Mouse (Mus musculus) spleen, postnatal 36 days (tissue): Measurements from ENCODE around the gene Mtfr1l.

Experiments used
- DNase-seq, 2 experiments: peaks; one replicate each; pipeline ENCODE4 v3.0.0; 2022; ENCODE audit warnings: low spot score in 2 of 2, mixed read lengths in 1 of 2

Mtfr1l gene

DNA sequence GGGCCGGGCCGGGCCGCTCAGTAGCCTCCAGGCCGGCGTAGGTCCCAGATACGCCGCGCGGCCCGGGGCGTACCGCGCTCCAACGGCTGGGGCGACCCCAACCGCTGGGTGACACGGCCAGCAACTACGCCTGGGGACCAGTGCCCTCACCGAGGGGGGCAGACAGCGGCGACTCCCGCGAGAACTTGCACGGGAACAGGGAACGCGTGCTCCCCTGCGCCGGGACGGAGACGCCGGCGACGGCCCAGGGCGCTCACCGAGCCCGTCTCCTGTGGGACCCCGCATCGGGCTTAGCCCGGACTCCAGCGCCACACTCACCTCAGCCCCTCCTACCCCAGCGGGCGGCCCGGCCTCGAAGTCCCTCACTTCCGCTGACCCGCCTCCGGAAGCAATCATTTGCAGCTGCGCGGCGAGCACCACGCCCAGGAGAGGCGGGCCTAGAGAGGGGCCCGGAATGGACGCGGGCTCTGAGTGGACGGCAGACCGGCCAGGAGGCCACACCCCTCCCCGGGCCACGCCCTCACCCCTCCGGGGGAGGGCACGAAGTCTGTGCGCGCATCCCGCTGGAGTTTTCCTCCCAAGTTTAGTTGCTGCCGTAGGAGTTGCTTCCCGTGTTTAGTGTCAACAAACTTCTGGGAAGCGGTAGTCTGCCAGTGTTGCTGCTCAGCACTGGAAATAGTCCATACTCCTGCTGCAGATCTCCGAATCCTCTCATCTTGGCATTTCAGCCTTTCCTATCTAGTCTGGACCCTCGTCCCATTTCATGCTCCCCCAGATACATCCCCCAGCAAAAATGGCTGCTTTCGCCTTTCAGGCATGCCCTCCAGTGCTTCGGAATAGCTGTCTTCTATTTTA, at the start of gene Mtfr1l:
TSS of gene Mtfr1l (minus strand) at position 456 of the 855 bp plus-strand sequence.
- DNase-seq, result peak; percentile 98

DNA sequence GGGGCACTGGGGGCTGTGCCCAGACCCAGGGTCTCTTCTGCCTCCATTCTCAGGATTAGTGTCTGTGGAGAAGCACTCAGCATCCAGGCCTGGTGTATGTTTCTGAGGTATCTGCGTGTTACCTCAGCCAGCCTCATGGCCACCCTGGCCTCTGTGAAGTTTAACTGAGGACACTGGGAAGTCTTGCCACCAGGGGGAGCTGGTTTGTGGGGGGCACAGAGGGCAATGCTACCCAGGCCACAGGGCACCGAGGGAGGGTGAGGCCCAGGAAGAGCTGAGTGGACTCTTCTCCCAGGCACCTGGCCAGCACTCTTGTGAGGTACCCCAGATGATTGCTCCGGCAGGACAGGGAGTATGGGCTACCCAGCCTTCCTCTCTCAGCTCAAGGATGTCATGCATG, 48.3 kb upstream of the Mtfr1l start:
- peak; percentile 36 to 40 for DNase-seq

DNA sequence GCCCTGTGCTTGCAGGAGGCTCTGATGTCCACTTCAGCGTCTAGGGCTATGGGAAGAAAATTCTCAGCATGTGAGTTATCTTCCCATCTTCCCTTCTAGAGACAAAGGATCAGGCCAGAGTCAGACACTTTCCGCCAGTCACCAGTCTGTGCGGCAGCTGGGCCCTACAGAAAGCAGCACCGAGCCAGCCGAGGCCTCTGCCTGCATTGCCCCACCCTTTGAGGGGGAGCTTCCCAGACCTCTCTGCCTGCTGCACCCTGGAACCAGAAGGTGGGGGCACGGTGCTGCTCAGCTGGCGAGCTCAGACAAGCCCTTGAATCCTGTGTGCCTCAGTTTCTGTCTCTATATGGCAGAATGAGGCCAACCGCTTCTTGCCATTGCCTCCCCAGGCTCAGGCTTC, 46.2 kb upstream of the Mtfr1l start:
- no peak for DNase-seq

DNA sequence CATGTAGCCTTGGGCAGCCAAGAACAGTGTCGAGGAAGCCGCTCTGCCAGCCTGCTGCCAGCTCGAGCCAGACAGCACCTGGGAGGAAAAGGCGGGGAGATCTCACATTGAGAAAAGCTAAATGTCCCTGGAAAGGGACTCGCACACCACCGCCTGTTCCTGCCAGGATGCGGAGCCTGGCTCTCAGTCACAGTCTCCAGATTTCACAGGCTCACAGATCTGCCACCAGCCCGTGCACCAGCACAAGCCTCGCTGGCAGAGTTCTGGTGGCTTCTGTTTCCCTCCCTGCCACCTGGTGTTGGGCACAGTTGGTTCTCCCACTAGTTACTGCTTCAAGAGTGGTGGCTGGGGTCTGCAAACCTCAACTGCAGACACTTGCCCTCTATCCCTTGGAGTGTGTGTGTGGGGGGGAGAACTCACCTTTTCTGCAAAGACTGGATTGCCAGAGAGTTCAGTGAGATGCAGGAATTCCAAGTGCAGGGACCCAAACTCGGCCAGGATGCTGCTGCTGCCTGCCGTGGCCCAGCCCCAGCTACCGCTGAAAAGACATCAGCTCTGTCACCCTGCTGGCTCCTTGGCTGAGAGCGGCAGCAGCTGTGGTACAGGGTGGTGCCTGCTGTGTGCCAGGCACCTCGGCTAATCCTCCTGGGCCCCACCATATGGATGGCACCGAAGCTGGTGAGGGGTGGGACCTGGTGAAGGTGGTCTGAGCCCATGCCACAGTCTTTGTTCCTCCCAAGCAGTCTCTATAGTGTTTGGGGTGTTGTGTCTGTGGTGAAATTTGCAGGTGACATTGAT, 45.4 kb upstream of the Mtfr1l start:
- no peak for DNase-seq

DNA sequence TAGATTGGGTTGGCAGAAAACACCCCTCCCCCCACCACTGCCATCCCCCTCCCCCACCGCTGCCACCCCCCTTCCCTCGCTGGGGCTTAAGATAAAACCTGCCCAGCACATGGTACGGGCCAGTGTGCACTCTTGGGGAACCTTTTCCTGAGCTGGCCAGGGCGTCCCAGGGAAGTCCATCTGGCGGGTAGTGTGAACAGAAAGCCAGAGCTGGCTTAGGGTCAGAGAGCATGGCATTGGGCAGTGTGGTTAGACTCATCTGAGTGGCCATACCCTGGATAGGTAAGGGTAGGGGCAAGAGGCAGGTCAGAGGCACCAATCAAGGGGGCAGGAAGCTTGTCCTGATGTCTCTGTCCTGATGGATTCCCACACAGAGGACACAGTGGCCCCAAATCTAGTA, 44.4 kb upstream of the Mtfr1l start:
- no peak for DNase-seq

DNA sequence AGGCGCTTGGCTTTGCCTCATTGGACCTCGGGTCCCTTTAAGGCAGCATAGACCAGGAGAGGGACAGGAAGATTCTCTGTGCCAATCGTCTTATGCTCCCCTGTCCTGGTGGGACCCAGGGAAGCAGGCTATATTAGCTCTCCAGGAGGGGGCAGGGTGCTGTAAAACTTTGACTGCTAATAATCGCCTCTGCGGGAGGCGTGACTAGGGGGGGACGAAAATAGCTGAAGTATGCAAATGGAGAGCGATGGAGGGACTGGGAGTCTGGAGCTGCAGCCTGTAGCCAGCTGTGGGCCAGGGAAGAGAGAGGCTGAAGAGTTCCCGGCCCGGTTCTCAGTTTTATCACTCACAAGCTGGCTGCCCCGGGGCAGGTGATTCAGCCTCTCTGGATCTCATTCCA, 44.0 kb upstream of the Mtfr1l start:
- no peak for DNase-seq

DNA sequence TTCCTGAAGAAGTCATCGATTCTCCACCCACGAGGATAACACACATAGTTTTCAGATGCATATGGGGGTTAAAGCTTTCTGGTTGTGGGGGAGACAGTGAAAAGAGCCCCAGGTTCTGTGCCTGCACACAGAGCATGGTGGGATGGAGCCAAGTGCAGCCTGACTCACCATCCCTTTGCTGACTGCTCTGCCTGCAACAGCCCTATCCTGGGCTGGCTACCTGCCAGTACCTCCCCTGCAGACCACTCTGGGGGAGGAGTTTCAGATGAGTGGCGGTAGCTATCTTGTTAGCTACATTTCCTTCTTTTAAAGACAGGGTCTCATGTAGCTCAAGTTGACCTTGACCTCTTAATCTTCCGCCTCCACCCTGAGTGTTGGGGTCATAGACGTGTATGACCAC, 43.2 kb upstream of the Mtfr1l start:
- no peak for DNase-seq

DNA sequence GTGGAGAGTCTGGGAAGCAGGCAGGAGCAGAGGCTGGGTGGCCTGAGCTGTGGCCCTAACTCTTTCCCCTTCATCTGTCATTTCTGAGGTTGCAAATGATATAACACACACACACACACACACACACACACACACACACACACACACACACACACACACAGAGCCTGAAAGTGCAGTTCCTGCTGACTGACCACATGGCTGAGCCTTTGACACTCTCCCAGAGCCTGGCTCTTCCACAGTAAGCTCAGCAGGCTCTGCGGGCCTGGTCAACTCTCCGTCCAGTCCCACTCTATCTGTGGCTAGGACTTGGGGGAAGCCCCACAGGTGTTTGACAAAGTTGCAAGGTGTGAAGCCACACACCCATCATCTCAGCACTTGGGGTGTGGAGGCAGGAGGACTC, 42.1 kb upstream of the Mtfr1l start:
- DNase-seq, result no peak

DNA sequence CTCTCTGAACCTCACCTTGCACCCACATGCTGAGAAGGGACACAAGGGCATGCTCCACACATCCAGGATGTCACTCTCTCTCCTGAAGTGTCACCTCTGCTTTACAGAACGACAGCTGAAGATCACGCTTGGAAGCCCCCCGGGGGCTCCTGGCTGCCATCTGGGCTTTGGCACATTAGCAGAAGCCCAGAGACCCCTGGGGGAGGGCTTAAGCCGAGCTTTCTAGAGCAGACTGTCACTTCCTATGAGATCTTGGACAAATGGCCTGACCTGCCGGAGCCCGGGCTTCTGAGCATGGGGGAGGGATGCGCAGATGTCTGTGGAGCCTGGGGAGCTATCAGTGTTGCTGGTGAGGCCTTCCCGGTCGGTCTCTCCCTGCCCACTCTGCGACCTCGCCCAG, 40.3 kb upstream of the Mtfr1l start:
- DNase-seq, result no peak

DNA sequence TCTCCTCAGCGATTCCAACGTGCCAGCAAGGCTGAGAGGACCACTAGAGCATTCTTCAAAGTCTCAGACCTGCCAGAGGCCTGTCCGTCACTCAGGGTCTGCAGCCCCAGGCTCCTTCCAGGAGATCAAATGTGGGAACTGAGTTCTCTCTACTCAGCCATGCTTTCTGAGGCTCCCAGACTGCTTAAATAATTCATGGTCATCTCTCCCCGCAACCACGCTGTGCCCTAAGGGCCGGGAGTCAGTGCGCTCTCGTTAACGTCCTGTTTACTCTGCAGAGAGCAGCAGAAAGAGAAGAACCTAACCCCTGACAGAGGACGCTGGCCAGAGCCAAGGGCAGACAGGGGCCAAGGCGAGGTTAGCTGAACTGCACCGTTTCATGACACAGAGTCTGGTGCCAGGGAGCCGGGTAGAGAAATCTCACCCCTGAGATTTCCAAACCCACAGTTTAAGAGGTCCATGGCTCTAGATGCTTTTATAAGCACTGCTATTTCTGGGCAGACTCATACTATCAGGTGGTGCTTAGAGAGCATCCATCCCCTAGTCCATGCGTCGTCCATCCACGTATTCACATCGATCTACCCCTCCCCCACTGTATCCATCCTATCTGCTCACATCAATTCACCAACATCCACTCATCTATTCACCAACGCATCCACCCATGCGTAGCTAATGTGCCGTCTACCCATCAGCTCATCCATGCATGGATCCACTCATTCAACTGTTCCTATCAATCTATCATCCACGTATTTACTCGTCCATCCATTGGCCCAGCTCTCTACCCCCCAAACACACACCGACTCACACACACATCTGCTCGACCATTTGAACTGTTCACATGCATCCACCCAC, 37.5 kb upstream of the Mtfr1l start:
- DNase-seq, result no peak

DNA sequence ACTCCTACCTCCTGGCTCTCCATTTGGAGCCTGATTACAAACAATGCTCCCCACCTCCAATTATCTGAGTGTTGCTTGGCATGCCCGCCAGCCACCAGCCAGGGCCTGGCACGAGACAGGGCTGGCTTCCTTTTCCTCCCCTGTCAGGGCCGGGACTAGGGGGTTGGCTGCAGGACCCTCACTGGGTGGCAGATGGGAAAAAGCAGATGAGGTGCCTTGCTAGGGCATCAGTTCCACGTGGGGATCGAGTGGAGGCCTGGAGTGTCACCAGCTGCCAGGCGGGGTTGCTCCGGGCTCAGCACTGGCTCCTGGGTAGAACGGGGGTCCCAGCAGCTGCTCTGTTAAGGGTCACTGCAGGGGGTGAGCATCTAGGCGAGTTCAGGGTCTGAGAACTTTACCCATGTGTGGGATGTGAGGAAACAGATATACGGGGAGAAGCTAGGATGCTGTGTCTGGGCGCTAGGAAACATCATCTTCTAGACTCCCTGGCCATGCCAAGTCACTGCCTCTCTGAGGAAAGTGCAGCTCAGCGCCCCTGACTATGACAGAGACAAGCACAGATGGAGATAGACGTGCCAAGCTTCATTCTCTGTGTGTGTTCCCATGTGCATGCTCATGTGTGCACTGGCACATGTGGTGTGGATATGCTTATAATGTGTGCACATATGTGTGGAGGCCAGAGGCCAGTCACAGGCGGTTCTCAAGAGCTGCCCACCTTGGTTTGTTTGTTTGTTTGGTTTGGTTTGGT, 35.7 kb upstream of the Mtfr1l start:
- DNase-seq, result no peak

DNA sequence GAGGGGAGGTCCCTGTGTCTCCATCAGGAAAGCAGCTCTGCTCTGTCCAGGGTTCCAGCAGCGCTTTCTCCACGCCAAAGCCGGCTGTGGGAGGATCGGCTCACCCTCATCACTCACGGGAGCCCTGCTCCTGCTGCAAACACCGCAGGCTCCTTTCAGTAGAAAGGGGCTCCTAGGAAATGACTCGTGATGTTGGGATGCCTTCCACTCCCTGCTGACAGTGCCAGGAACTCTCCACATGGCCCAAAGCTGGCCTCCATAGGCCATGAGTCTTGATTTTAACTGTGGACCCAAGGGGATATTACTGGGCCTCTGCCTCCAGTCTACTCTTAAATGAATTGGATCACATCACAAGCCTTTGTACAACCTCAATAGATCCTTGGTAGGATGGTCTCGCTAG, 34.6 kb upstream of the Mtfr1l start:
- no peak for DNase-seq

DNA sequence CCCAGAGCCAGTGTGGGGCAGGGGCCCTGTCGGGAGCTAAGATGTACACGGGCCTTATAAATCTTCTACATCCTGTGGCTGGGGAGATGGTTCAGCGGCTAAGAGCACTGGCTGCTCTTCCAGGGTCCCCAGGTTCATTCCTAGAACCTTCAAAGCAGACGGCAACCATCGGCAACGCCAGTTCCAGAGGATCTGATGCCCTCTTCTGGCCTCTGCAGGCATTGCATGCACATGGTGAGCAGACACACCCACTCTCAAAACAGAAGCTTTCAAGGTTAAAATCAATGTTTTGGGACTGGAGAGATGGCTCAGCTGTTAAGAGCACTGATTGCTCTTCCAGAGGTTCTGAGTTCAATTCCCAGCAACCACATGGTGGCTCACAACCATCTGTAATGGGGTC, 34.0 kb upstream of the Mtfr1l start:
- no peak for DNase-seq

DNA sequence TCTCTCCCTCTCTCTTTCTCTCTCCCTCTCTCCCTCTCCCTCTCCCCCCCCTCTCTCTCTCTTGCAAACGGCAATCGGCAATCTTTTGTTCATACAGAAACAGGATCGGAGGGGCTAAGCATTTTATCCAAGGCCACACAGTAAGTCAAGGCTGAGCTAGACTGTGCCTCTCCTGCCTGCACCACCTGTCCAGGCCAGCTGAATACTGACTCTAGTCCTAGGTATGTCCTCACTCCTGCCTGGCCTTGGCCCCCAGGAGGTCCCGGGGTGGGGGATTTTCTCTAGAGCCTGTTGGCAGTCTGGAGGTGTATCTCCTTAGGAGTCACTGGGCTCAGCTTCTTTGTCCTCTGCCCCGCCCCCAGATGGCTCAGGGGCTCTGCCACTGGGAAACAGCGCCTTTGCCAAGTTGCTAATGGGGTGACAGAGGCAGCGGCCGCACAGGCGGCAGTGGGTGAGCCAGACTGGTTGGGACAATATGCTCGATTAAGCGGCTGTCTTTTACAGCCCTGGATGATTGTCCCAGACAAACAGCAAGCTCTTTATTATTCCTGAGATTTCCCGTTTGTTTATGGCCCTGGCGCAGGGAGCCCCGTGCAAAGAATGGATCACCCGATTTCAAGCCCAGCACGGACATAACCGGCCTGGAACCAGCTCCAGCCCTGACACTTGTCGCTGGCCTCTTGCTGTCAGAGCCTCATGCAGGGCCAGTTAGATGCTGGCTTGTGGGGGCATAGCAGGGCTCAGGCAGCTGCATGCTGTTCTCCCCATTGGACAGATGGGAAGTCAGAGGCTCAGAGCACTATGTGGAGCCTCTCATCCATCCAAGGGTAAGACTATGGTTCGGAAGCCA, 32.4 kb upstream of the Mtfr1l start:
- no peak for DNase-seq

DNA sequence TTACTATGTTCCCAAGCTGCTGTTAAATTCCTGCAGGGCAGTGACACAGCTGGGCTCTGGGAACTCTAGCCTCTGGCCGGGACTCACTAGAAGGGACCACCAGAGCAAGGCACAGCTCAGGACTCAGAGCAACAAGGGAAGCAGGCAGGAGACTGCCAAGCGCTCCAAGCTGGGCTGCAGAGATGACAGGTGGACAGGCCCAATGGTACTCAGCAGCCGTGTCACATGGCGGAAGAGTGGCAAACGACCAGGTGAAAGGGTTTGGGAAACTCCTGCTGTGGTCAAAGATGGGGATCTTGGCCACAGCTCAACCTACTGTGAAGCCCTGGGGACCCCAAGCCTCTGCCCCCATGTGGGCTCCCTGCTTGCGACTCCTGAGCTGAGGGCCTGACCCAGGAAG, 28.9 kb upstream of the Mtfr1l start:
- no peak for DNase-seq

DNA sequence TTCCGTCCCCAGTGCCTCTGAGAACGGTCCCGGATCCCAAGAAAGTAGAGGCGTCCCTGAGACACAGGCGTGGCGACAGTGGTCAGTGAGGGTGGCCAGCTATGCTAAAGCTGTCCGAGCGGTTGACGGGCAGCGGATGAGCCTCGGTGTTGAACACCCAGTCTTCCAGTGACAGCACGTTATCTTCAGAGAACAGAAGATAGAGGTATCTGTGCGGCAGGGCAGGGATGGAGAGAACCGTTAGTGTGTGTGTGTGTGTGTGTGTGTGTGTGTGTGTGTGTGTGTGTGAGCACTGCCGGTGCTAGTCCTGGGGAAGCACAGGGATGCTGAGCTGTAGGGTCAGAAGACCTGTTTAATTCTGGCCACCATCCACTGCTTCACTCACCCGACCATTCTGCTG, 28.4 kb upstream of the Mtfr1l start:
- no peak for DNase-seq

DNA sequence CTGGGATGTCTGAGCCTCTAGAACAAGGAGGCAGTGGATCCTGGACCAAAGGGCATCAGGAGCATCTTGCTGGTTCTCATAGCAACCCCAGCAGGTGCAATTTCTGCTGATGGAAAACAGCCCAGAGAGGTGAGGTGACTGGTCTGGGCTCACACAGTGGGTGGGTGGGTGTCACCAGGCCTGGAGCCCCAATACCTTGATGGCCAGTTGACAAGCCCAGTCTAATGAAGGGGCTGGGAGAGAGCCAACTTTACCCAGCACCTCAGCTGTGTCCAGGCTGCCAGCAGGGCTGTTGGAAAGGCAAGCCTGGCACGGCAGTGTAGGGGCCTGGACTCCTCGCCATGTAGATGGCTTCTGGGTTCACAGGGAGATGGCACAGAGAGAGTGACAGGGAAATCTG, 26.8 kb upstream of the Mtfr1l start:
- no peak for DNase-seq

DNA sequence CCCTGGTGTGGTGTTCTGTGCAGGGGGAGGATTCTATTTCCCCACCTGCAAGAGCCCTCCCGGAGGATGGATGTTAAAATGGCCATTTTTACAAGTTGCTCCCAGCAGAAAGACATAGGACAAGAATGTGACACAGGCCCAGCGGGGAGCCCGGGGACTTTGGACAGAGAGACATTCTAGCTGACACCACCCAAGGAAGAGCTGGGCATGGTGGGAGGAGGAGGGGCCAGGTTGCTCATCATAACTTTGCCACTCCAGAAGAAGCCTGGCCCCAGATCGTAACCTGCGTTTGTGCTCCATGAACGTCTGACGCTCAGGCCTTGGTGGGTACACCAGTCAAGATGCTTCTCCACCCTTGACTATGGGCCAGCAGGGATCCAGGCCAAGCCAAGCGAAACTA, 25.5 kb upstream of the Mtfr1l start:
- no peak for DNase-seq

DNA sequence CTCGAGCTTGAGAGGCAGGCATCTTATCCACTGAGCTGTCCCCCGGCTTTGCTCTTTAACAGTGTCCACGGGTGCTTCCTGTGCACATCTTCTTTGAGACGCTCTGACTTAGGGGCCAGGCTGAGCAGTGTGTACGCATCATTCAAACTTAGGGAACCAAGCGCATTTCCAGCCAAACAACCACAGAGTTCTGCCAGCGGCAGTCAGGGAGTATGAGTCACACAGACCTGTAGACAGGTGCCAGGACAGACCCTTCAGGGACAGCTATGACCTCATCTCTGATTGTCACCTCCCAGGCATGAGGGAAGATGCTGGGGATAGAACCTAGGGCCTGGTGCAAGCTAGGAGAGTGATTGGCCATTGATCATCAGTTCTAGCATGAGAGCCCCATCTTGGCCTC, 24.0 kb upstream of the Mtfr1l start:
- DNase-seq, result no peak

DNA sequence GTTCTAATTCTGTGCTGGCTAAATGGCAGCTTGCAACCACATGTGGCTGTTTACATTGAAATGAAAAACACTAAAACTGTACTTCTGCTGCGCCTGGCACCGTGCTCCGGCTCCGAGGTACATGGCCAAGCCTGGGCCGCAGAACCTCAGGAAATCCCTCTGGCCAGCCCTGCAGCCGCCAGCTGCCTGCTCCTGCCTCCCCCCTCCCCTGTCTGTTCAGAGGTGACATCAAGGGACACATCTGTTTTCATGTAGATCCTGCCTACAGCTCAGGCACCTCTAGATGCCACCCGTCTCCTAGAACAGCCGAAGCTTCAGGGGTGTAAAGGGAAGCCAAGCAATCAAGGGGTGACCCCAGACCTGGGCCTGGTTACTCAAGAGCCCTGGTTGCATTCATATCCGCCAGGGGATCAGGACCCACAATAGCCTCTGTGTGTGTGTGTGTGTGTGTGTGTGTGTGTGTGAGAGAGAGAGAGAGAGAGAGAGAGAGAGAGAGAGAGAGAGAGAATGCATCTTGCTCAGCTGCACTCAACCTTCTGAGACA, 23.5 kb upstream of the Mtfr1l start:
- no peak for DNase-seq
